Mouse (Mus musculus) MEL (cell line): ENCODE measurements around the gene Gmppa. TPM values are rescaled to one million over a fixed set of nuclear protein-coding genes. Genes with fewer than 3 reads are reported as not detected.

Experiments used
- DNase-seq: peaks from one replicate; pipeline ENCODE4 v3.0.0; 2011; ENCODE audit warnings: low read depth, low spot score
- H3K27ac ChIP-seq: 2 replicates; pipeline ENCODE4 v1.5.1; 2012; ENCODE audit warnings: low read depth, mild to moderate bottlenecking, control low read depth, low read length, moderate library complexity; ENCODE audit not compliant: control insufficient read depth
- H3K27me3 ChIP-seq, 2 experiments: fragments of 150-350 bp in 1 of 2; sonication (generic) in 1 of 2; 2 replicates each; pipeline ENCODE4 v1.6.1; 2012; ENCODE audit warnings: low read length in 2 of 2, mild to moderate bottlenecking in 2 of 2, improper control_type of control experiment in 1 of 2, moderate library complexity in 1 of 2; ENCODE audit not compliant: insufficient read depth in 2 of 2, control insufficient read depth in 1 of 2
- H3K36me3 ChIP-seq, 2 experiments: 2 replicates each; pipeline ENCODE4 v1.6.1; 2012 to 2014; ENCODE audit warnings: low read length in 2 of 2, improper control_type of control experiment in 1 of 2, inconsistent platforms in 1 of 2, mild to moderate bottlenecking in 1 of 2; ENCODE audit not compliant: insufficient read depth in 2 of 2, control insufficient read depth in 1 of 2
- H3K4me1 ChIP-seq, 2 experiments: fragments of 150-350 bp in 1 of 2; sonication (generic) in 1 of 2; 2 replicates each; pipeline ENCODE4 v1.6.1; 2012; ENCODE audit warnings: low read length in 2 of 2, improper control_type of control experiment in 1 of 2, mild to moderate bottlenecking in 1 of 2; ENCODE audit not compliant: insufficient read depth in 2 of 2, control insufficient read depth in 1 of 2
- H3K4me3 ChIP-seq, 2 experiments: fragments of 150-350 bp in 1 of 2; sonication (generic) in 1 of 2; 2 replicates each; pipeline ENCODE4 v1.5.1; 2012; ENCODE audit warnings: low read depth in 2 of 2, low read length in 2 of 2, mild to moderate bottlenecking in 2 of 2, moderate library complexity in 2 of 2, control low read depth in 1 of 2, improper control_type of control experiment in 1 of 2; ENCODE audit not compliant: control insufficient read depth in 1 of 2, insufficient read depth in 1 of 2
- H3K79me2 ChIP-seq: 2 replicates; pipeline ENCODE4 v1.6.1; 2012; ENCODE audit warnings: mild to moderate bottlenecking, low read length, moderate library complexity; ENCODE audit not compliant: control insufficient read depth, poor library complexity, insufficient read depth
- H3K9ac ChIP-seq: 2 replicates; pipeline ENCODE4 v1.6.1; 2012; ENCODE audit warnings: low read depth, mild to moderate bottlenecking, control low read depth, low read length, moderate library complexity; ENCODE audit not compliant: control insufficient read depth, poor library complexity, severe bottlenecking
- H3K9me3 ChIP-seq: fragments of 150-350 bp; sonication (generic); replicated peaks from 2 replicates; pipeline ENCODE4 v1.6.1; 2012; ENCODE audit warnings: mild to moderate bottlenecking, low read length, improper control_type of control experiment, moderate library complexity; ENCODE audit not compliant: insufficient read depth
- CHD1 ChIP-seq: IDR thresholded peaks from 2 replicates; pipeline ENCODE4 v1.6.1; 2012; ENCODE audit warnings: low read depth, mild to moderate bottlenecking, inconsistent platforms, low read length, improper control_type of control experiment
- E2F4 ChIP-seq: IDR thresholded peaks from 2 replicates; pipeline ENCODE4 v1.6.1; 2011; ENCODE audit warnings: low read depth, low read length, improper control_type of control experiment, borderline replicate concordance
- EP300 ChIP-seq, 2 experiments: IDR thresholded peaks; 2 replicates each; pipeline ENCODE4 v1.6.1; 2011; ENCODE audit warnings: improper control_type of control experiment in 2 of 2, low read length in 2 of 2, low read depth in 1 of 2, mild to moderate bottlenecking in 1 of 2
- ETS1 ChIP-seq: IDR thresholded peaks from 2 replicates; pipeline ENCODE4 v1.6.1; 2012; ENCODE audit warnings: low read depth, mild to moderate bottlenecking, inconsistent platforms, low read length, improper control_type of control experiment, moderate library complexity
- GATA1 ChIP-seq: IDR thresholded peaks from 2 replicates; pipeline ENCODE4 v1.6.1; 2011; ENCODE audit warnings: low read depth, low read length, improper control_type of control experiment
- HCFC1 ChIP-seq: IDR thresholded peaks from 2 replicates; pipeline ENCODE4 v1.6.1; 2012; ENCODE audit warnings: low read depth, mild to moderate bottlenecking, inconsistent platforms, low read length, improper control_type of control experiment, moderate library complexity
- JUND ChIP-seq: IDR thresholded peaks from 2 replicates; pipeline ENCODE4 v1.6.1; 2011; ENCODE audit warnings: low read depth, mild to moderate bottlenecking, improper control_type of control experiment, low read length
- MEF2A ChIP-seq: IDR thresholded peaks from 2 replicates; pipeline ENCODE4 v1.6.1; 2014; ENCODE audit warnings: low read depth, mild to moderate bottlenecking, inconsistent platforms, low read length, improper control_type of control experiment; ENCODE audit not compliant: poor library complexity, insufficient replicate concordance, severe bottlenecking; ENCODE audit errors: extremely low read depth
- MYC ChIP-seq: IDR thresholded peaks from 2 replicates; pipeline ENCODE4 v1.6.1; 2011; ENCODE audit warnings: low read depth, mild to moderate bottlenecking, low read length, improper control_type of control experiment, moderate library complexity
- NELFE ChIP-seq: IDR thresholded peaks from 2 replicates; pipeline ENCODE4 v1.6.1; 2011; ENCODE audit warnings: low read depth, low read length, improper control_type of control experiment
- NRF1 ChIP-seq: IDR thresholded peaks from 2 replicates; pipeline ENCODE4 v1.6.1; 2014; ENCODE audit warnings: low read depth, mild to moderate bottlenecking, inconsistent platforms, low read length, improper control_type of control experiment, moderate library complexity; ENCODE audit not compliant: poor library complexity, insufficient read depth, severe bottlenecking
- POLR2AphosphoS5 ChIP-seq: IDR thresholded peaks from 2 replicates; pipeline ENCODE4 v1.6.1; 2012; ENCODE audit warnings: low read depth, borderline replicate concordance, mild to moderate bottlenecking, inconsistent platforms, low read length, moderate library complexity, mixed read lengths
- RAD21 ChIP-seq: IDR thresholded peaks from 2 replicates; pipeline ENCODE4 v1.6.1; 2011; ENCODE audit warnings: mild to moderate bottlenecking, low read depth, low read length, improper control_type of control experiment
- SIN3A ChIP-seq: IDR thresholded peaks from 2 replicates; pipeline ENCODE4 v1.6.1; 2012; ENCODE audit warnings: low read length, improper control_type of control experiment, inconsistent platforms
- TAL1 ChIP-seq: IDR thresholded peaks from 2 replicates; pipeline ENCODE4 v1.6.1; 2012; ENCODE audit warnings: mild to moderate bottlenecking, inconsistent platforms, low read length, moderate library complexity, mixed read lengths
- USF1 ChIP-seq: IDR thresholded peaks from 2 replicates; pipeline ENCODE4 v1.6.1; 2014; ENCODE audit warnings: low read depth, mild to moderate bottlenecking, inconsistent platforms, low read length, improper control_type of control experiment, moderate library complexity
- USF2 ChIP-seq, 2 experiments: IDR thresholded peaks; 2 replicates each; pipeline ENCODE4 v1.6.1; 2011 to 2012; ENCODE audit warnings: improper control_type of control experiment in 2 of 2, low read length in 2 of 2, borderline replicate concordance in 1 of 2, inconsistent platforms in 1 of 2, low read depth in 1 of 2, mild to moderate bottlenecking in 1 of 2; ENCODE audit not compliant: insufficient read depth in 1 of 2
- ZMIZ1 ChIP-seq: IDR thresholded peaks from 2 replicates; pipeline ENCODE4 v1.6.1; 2012; ENCODE audit warnings: low read depth, mild to moderate bottlenecking, inconsistent platforms, low read length, improper control_type of control experiment, moderate library complexity
- polyA plus RNA-seq, 2 experiments: library from polyadenylated mRNA; stranded (reverse) in 1 of 2; unstranded in 1 of 2; fragments of >175 nt in 1 of 2; fragments of >200 nt in 1 of 2; gene quantifications; 2 replicates each; pipeline versions ENCODE4 v1.2.1 to v1.2.4; 2012; ENCODE audit warnings: low replicate concordance in 2 of 2, low read depth in 1 of 2; ENCODE audit not compliant: insufficient read length in 2 of 2, insufficient read depth in 1 of 2, missing spikeins in 1 of 2
- total RNA-seq: library from RNA; depleted of rRNA; stranded (reverse); fragments of 300-350 nt; gene quantifications from 2 replicates; pipeline ENCODE4 v1.2.3, GENCODE M21; 2012

Gene Gmppa
- total and polyA plus RNA-seq, 3 experiments: 65.0 to 145 TPM; not detected in 1

GRCm38 (mm10) chr1:75441471-75441996 lies 5.8 kb downstream of the Gmppa start:
- Histone ChIP-seq H3K79me2 (no peaks in the 10 kb centered on the region), H3K27me3 (no peaks in the 10 kb centered on the region), H3K4me1 (peaks cover 10 to 21% of the 10 kb centered on the region in 2 experiments; a peak in 2 of 4 replicates), H3K27ac (no peak overlapping the region), H3K36me3 (peaks cover 0 to 9% of the 10 kb centered on the region in 2 experiments; a peak in 2 of 4 replicates), H3K9ac (no peak overlapping the region), H3K9me3 (no peaks in the 10 kb centered on the region), H3K4me3 (no peak overlapping the region)
- TF ChIP-seq NRF1: no peak
- no peak for TF ChIP-seq RAD21
- no peak for DNase-seq

- Histone ChIP-seq H3K36me3 (peaks cover 0 to 8% of the 10 kb centered on the region in 2 experiments; a peak in 2 of 4 replicates), H3K4me3 (no peak overlapping the region), H3K27me3 (no peaks in the 10 kb centered on the region), H3K9me3 (no peaks in the 10 kb centered on the region), H3K79me2 (no peaks in the 10 kb centered on the region; the same call in 1 of the 2 replicates), H3K9ac (no peak overlapping the region), H3K4me1 (peaks cover 8 to 21% of the 10 kb centered on the region in 2 experiments; a peak in 3 of 4 replicates), H3K27ac (no peak overlapping the region)
- TF ChIP-seq NELFE (no peak), GATA1 (no peak), ETS1 (no peak), USF2 (IDR thresholded peaks at IDR 0.05; ENCODE audit: borderline replicate concordance in 1 of 2, insufficient read depth in 1 of 2, low read depth in 1 of 2, low read length in 2 of 2) (no peak), RAD21 (no peak), ZMIZ1 (no peak), CHD1 (no peak), MYC (no peak), SIN3A (no peak), TAL1 (no peak), USF1 (no peak), JUND (no peak), HCFC1 (no peak), E2F4 (no peak), POLR2AphosphoS5 (no peak), EP300 (IDR thresholded peaks at IDR 0.05; ENCODE audit: low read depth in 1 of 2, low read length in 2 of 2) (no peak), MEF2A (no peak)
- no peak for DNase-seq
Observed at GRCm38 (mm10) chr1:75442171-75442570, 6.4 kb downstream of the Gmppa start.
